Mouse (Mus musculus) kidney, embryonic 14.5 days (tissue): ENCODE data around the gene Ifi204. TPM values are rescaled to one million over a fixed set of nuclear protein-coding genes. Genes with fewer than 3 reads are reported as not detected.
"Not testable (repeated sequence)": the region's sequence is repeated elsewhere in the genome, so short reads cannot be mapped to it uniquely, and the experiment has no call there.

Experiments
- ATAC-seq: fragments of 200-750 bp; cut with Nextera tagmentation; 2 replicates; pipeline ENCODE4 v1.8.0; 2017; ENCODE audit warnings: moderate number of reproducible peaks, mild to moderate bottlenecking, moderate TSS enrichment, moderate library complexity; ENCODE audit not compliant: low FRiP score, low TSS enrichment
- H3K27ac ChIP-seq: fragments of 300-500 bp; sonication (generic); 2 replicates; pipeline ENCODE4 v1.5.1; 2014; ENCODE audit warnings: low read depth, mild to moderate bottlenecking, low read length, moderate library complexity, mixed read lengths
- H3K27me3 ChIP-seq: fragments of 300-500 bp; sonication (generic); 2 replicates; pipeline ENCODE4 v1.6.1; 2014; ENCODE audit warnings: mild to moderate bottlenecking, low read length; ENCODE audit not compliant: control insufficient read depth, insufficient read depth
- H3K36me3 ChIP-seq: fragments of 300-500 bp; sonication (generic); 2 replicates; pipeline ENCODE4 v1.6.1; 2014; ENCODE audit warnings: low read length, mixed read lengths; ENCODE audit not compliant: control insufficient read depth, insufficient read depth
- H3K4me1 ChIP-seq: fragments of 300-500 bp; sonication (generic); 2 replicates; pipeline ENCODE4 v1.6.1; 2014; ENCODE audit warnings: low read length, mixed read lengths; ENCODE audit not compliant: control insufficient read depth, insufficient read depth
- H3K4me2 ChIP-seq: fragments of 300-500 bp; sonication (generic); replicated peaks from 2 replicates; pipeline ENCODE4 v1.6.1; 2014; ENCODE audit warnings: low read depth, mild to moderate bottlenecking, low read length
- H3K4me3 ChIP-seq: fragments of 300-500 bp; sonication (generic); 2 replicates; pipeline ENCODE4 v1.5.1; 2014; ENCODE audit warnings: mild to moderate bottlenecking, low read length
- H3K9ac ChIP-seq: fragments of 300-500 bp; sonication (generic); 2 replicates; pipeline ENCODE4 v1.6.1; 2014; ENCODE audit warnings: low read depth, mild to moderate bottlenecking, low read length, moderate library complexity
- H3K9me3 ChIP-seq: fragments of 300-500 bp; sonication (generic); 2 replicates; pipeline ENCODE4 v1.6.1; 2016; ENCODE audit warnings: low read length; ENCODE audit not compliant: control insufficient read depth
- WGBS: fragments of 180-500 bp; shearing (Covaris S2); extraction: QIAGEN DNeasy Blood & Tissue Kit; methylation state at CpG from one replicate; pipeline ENCODE4 v1.1.7; 2014; 5-methylcytosine and 5-hydroxymethylcytosine counted together
- polyA plus RNA-seq: library from polyadenylated mRNA; unstranded; fragments of >200 nt; fragmentation: Nextera tagmentation; extraction: Ambion mirVana; gene quantifications from 2 replicates; pipeline ENCODE4 v1.2.1, GENCODE M21; 2014

Ifi204 gene
- polyA plus RNA-seq, 1 experiment from 2014 or later, result 1.7 TPM

- no peaks in the 10 kb centered on the region for H3K4me1 ChIP-seq
- H3K4me3 ChIP-seq, result no peak overlapping the region
- no peaks in the 10 kb centered on the region for H3K9me3 ChIP-seq
- no peaks in the 10 kb centered on the region for H3K27me3 ChIP-seq
- H3K9ac ChIP-seq, result no peak overlapping the region
- H3K36me3 ChIP-seq, result no peaks in the 10 kb centered on the region
- H3K27ac ChIP-seq, result no peak overlapping the region
- no peak for ATAC-seq
- no peak overlapping the region for H3K4me2 ChIP-seq
Observed at GRCm38 (mm10) chr1:173740537-173740936, 26.2 kb downstream of the Ifi204 start.

GRCm38 (mm10) chr1:173736986-173737385 is 29.8 kb downstream of the Ifi204 start:
- Histone ChIP-seq H3K27ac (no peak overlapping the region), H3K9ac (no peak overlapping the region), H3K27me3 (no peaks in the 10 kb centered on the region), H3K9me3 (no peaks in the 10 kb centered on the region), H3K4me3 (no peak overlapping the region), H3K4me2 (no peak overlapping the region), H3K4me1 (no peaks in the 10 kb centered on the region), H3K36me3 (no peaks in the 10 kb centered on the region)
- WGBS, result 76% methylated on average over 2 of the region's 2 CpGs
- no peak for ATAC-seq

GRCm38 (mm10) chr1:173735015-173735414 is 31.7 kb downstream of the Ifi204 start:
- 84% methylated on average over 4 of the region's 4 CpGs for WGBS
- not testable (repeated sequence) for H3K27ac ChIP-seq, H3K4me2 ChIP-seq, H3K36me3 ChIP-seq, H3K27me3 ChIP-seq, H3K4me1 ChIP-seq, H3K4me3 ChIP-seq, H3K9me3 ChIP-seq, H3K9ac ChIP-seq, ATAC-seq

- H3K4me3 ChIP-seq, result no peak overlapping the region
- no peaks in the 10 kb centered on the region for H3K4me1 ChIP-seq
- WGBS, result 10% methylated on average over 7 of the region's 7 CpGs
- no peaks in the 10 kb centered on the region for H3K36me3 ChIP-seq
- no peaks in the 10 kb centered on the region for H3K27me3 ChIP-seq
- no peaks in the 10 kb centered on the region for H3K9me3 ChIP-seq
- no peak overlapping the region for H3K9ac ChIP-seq
- H3K27ac ChIP-seq, result no peak overlapping the region
- ATAC-seq, result peak; percentile 87
- no peak overlapping the region for H3K4me2 ChIP-seq
Observed at GRCm38 (mm10) chr1:173733219-173733618, 33.5 kb downstream of the Ifi204 start.

Other genes starting within 250 kb of the Ifi204 start
- gene Ifi214, start 231.0 kb downstream of the Ifi204 start, polyA plus RNA-seq, result not detected in 2 replicates
- not detected in 2 replicates for gene Ifi213, start 167.7 kb downstream of the Ifi204 start, polyA plus RNA-seq
- 0.14 and 0.19 TPM in 2 replicates for gene Ifi209, start 136.0 kb downstream of the Ifi204 start, polyA plus RNA-seq
- 0.07 TPM in 1 of 2 replicates, not detected in the other for gene Ifi208, start 93.3 kb downstream of the Ifi204 start, polyA plus RNA-seq
- gene Ifi207, start 25.2 kb downstream of the Ifi204 start, polyA plus RNA-seq, result 0.34 and 1.2 TPM in 2 replicates
- 0.34 and 0.79 TPM in 2 replicates for gene Ifi211, start 146.1 kb upstream of the Ifi204 start, polyA plus RNA-seq
- 1.7 and 1.8 TPM in 2 replicates for gene Mndal, start 175.5 kb upstream of the Ifi204 start, polyA plus RNA-seq
- gene Ifi203, start 175.7 kb upstream of the Ifi204 start, polyA plus RNA-seq, result 0.91 and 1.8 TPM in 2 replicates
- gene Ifi202b, start 215.8 kb upstream of the Ifi204 start, polyA plus RNA-seq, result not detected in 2 replicates